ENCODE assay signal across 8 mouse cellular contexts in the genomic region with DNA sequence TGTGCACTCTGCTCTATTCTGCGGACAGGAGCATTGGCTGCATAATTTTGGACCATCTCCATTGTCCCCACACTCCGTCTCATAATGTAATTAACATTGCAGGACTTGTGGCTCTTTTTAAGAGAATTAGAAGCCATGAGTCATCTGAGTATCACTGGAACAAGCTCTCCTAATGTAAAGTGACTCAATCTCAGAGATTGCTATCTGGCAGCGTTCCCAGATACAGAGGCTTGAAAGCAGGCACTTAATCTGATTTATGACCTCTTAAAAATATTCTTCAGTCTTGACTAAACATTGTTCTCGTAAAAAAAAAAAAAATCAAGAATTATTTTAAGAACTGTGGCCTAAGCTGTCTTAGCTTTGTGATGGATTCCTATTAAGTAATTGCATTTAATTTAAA.
DNase-seq lines count a peak whose midpoint lies in the region; ATAC-seq and TF ChIP-seq lines count a peak whose summit lies in the region.

No protein-coding gene starts in this region.

- intact Hi-C loops in left cerebral cortex, postnatal 36 days (cut with DNase I) = no loop called here

- no peaks in the 10 kb centered on the region for H3K9me3 ChIP-seq in lung, embryonic 14.5 days (ENCODE audit: low read depth, low read length)
- 0 out of 2 replicates have a peak, but pooled peaks cover 3% of the 10 kb centered on the region for H3K9me3 ChIP-seq in hindbrain, embryonic 10.5 days

- no peak overlapping the region for H3K4me2 ChIP-seq in lung, embryonic 14.5 days

- H3K27ac ChIP-seq in lung, embryonic 14.5 days (ENCODE audit: low read depth) = no peak overlapping the region
- H3K27ac ChIP-seq in hindbrain, embryonic 10.5 days = no peak overlapping the region

- no peak overlapping the region for H3K9ac ChIP-seq in lung, embryonic 14.5 days

- peak; percentile 92 for ATAC-seq in lung, embryonic 14.5 days (ENCODE audit: insufficient read depth)

- 18% methylated on average over 4 of the region's 4 CpGs for WGBS in lung, embryonic 14.5 days
- WGBS in hindbrain, embryonic 10.5 days = 89% methylated on average over 4 of the region's 4 CpGs

- H3K4me3 ChIP-seq in lung, embryonic 14.5 days (ENCODE audit: low read depth, low read length) = no peak overlapping the region
- H3K4me3 ChIP-seq in hindbrain, embryonic 10.5 days = no peak overlapping the region

- 0 out of 2 replicates have a peak, but pooled peaks cover 3% of the 10 kb centered on the region for H3K4me1 ChIP-seq in lung, embryonic 14.5 days (ENCODE audit: insufficient read depth)
- no peaks in the 10 kb centered on the region for H3K4me1 ChIP-seq in hindbrain, embryonic 10.5 days (replicated peaks)

- no peak for TF ChIP-seq CTCF in lung, embryonic 14.5 days (IDR thresholded peaks at IDR 0.05; ENCODE audit: low read depth)

- H3K36me3 ChIP-seq in lung, embryonic 14.5 days (ENCODE audit: insufficient read depth) = no peaks in the 10 kb centered on the region
- no peaks in the 10 kb centered on the region for H3K36me3 ChIP-seq in hindbrain, embryonic 10.5 days

- DNase-seq in embryo, embryonic 11 days = peak; percentile 9
- no peak for DNase-seq in embryo, embryonic 10 days (ENCODE audit: low spot score)
- peak; percentile 4 to 58 for DNase-seq in urinary bladder, adult 18-20 months (ENCODE audit: low spot score in 2 of 2)
- no peak for DNase-seq in urinary bladder, adult 2 months (ENCODE audit: low spot score)
- peak; percentile 91 for DNase-seq in lung, embryonic 14.5 days
- DNase-seq in layer of hippocampus, adult 11-12 months (ENCODE audit: low spot score) = no peak
- no peak for DNase-seq in hindbrain, embryonic 10.5 days (ENCODE audit: low spot score)
- no peak for DNase-seq in left cerebral cortex, postnatal 36 days (ENCODE audit: low spot score in 2 of 2)

- no peaks in the 10 kb centered on the region for H3K27me3 ChIP-seq in lung, embryonic 14.5 days (ENCODE audit: insufficient read depth, low read length)
- H3K27me3 ChIP-seq in hindbrain, embryonic 10.5 days (ENCODE audit: insufficient read depth, poor library complexity, severe bottlenecking) = no peaks in the 10 kb centered on the region

Comparison
In these comparisons a context has a peak if more than half of its experiments do, and no peak if none do; other contexts are left out.
1. DNase-seq: peak in embryo, embryonic 11 days (single experiment), urinary bladder, adult 18-20 months (2 of 2) and lung, embryonic 14.5 days (single experiment); none in embryo, embryonic 10 days (single experiment), urinary bladder, adult 2 months (single experiment), layer of hippocampus, adult 11-12 months (single experiment), hindbrain, embryonic 10.5 days (single experiment) and left cerebral cortex, postnatal 36 days (0 of 2).